29 mouse cellular contexts compared by ENCODE assay signal in the genomic region with DNA sequence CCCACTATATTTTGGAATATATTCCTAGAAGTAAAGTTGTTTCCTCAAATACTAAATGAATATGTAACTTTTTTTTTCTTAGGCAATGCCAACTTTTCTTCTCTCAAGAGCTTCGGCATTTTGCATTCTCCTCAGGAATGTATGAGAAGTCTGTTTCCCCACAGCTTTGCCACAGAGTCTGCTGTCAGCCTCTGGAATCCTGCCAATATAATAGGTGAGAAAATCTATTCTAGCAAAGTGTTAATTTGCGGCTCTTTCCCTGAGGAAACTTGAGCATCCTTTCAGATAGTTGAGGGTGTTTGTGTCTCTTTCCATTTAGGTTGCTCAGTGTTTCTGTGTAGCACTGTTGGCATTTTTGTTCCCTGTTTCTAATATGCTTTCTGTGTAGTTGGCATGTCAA.
DNase-seq lines count a peak whose midpoint lies in the region; ATAC-seq and TF ChIP-seq lines count a peak whose summit lies in the region.
"Had no signal": no experiment of that assay in that cellular context is flagged by ENCODE, and none has a peak within 500 bp of the region (broad histone marks: within the 10 kb centered on the region; RNA-seq: fewer than 3 reads in every experiment).

No protein-coding gene starts in this region.

- H3K27ac ChIP-seq in forebrain, embryonic 13.5 days, result no peak overlapping the region
- no peak overlapping the region for H3K27ac ChIP-seq in forebrain, embryonic 15.5 days (replicated peaks)
- H3K27ac ChIP-seq in hindbrain, embryonic 14.5 days, result no peak overlapping the region
- H3K27ac ChIP-seq in hindbrain, embryonic 11.5 days (ENCODE audit: low read depth, low read length), result no peak overlapping the region
- H3K27ac ChIP-seq in midbrain, embryonic 14.5 days (replicated peaks; ENCODE audit: low read depth, low read length), result no peak overlapping the region
- H3K27ac ChIP-seq in midbrain, embryonic 16.5 days (ENCODE audit: low read length), result no peak overlapping the region
- H3K27ac ChIP-seq: embryonic facial prominence, embryonic 13.5 days; forebrain, embryonic 12.5 days; heart, adult 2 months; heart, embryonic 10.5 days; heart, embryonic 13.5 days; hindbrain, embryonic 13.5 days had no signal

- no peak overlapping the region for H3K9ac ChIP-seq in forebrain, embryonic 13.5 days
- no peak overlapping the region for H3K9ac ChIP-seq in forebrain, embryonic 15.5 days (replicated peaks)
- no peak overlapping the region for H3K9ac ChIP-seq in hindbrain, embryonic 14.5 days
- no peak overlapping the region for H3K9ac ChIP-seq in hindbrain, embryonic 11.5 days (ENCODE audit: low read depth, low read length)
- H3K9ac ChIP-seq in midbrain, embryonic 14.5 days (replicated peaks; ENCODE audit: low read length), result no peak overlapping the region
- no peak overlapping the region for H3K9ac ChIP-seq in midbrain, embryonic 16.5 days (ENCODE audit: low read depth, low read length)
- H3K9ac ChIP-seq: embryonic facial prominence, embryonic 13.5 days; forebrain, embryonic 12.5 days; heart, embryonic 13.5 days; hindbrain, embryonic 13.5 days had no signal

- 31% methylated on average over 2 of the region's 2 CpGs for WGBS in forebrain, embryonic 13.5 days
- 30% methylated on average over 2 of the region's 2 CpGs for WGBS in forebrain, embryonic 15.5 days
- WGBS in hindbrain, embryonic 14.5 days, result 61% methylated on average over 2 of the region's 2 CpGs
- 77% methylated on average over 2 of the region's 2 CpGs for WGBS in hindbrain, embryonic 11.5 days
- 66% methylated on average over 2 of the region's 2 CpGs for WGBS in midbrain, embryonic 14.5 days
- WGBS in midbrain, embryonic 16.5 days, result 65% methylated on average over 2 of the region's 2 CpGs

- H3K4me1 ChIP-seq in forebrain, embryonic 13.5 days, result no peaks in the 10 kb centered on the region
- no peaks in the 10 kb centered on the region for H3K4me1 ChIP-seq in forebrain, embryonic 15.5 days
- H3K4me1 ChIP-seq in hindbrain, embryonic 14.5 days (replicated peaks; ENCODE audit: control insufficient read depth, insufficient read depth, low read length), result no peaks in the 10 kb centered on the region
- no peaks in the 10 kb centered on the region for H3K4me1 ChIP-seq in hindbrain, embryonic 11.5 days (replicated peaks; ENCODE audit: control insufficient read depth, insufficient read depth, low read length)
- no peaks in the 10 kb centered on the region for H3K4me1 ChIP-seq in midbrain, embryonic 14.5 days (ENCODE audit: control insufficient read depth, insufficient read depth, low read length)
- H3K4me1 ChIP-seq in midbrain, embryonic 16.5 days (ENCODE audit: control insufficient read depth, insufficient read depth, low read length), result no peaks in the 10 kb centered on the region
- H3K4me1 ChIP-seq: embryonic facial prominence, embryonic 13.5 days; forebrain, embryonic 12.5 days; heart, embryonic 10.5 days; heart, embryonic 13.5 days; hindbrain, embryonic 13.5 days had no signal

- H3K27me3 ChIP-seq in forebrain, embryonic 13.5 days, result no peaks in the 10 kb centered on the region
- H3K27me3 ChIP-seq in forebrain, embryonic 15.5 days, result no peaks in the 10 kb centered on the region
- no peaks in the 10 kb centered on the region for H3K27me3 ChIP-seq in hindbrain, embryonic 14.5 days (ENCODE audit: control insufficient read depth, insufficient read depth, low read length)
- H3K27me3 ChIP-seq in hindbrain, embryonic 11.5 days (ENCODE audit: control insufficient read depth, insufficient read depth, low read length), result no peaks in the 10 kb centered on the region
- no peaks in the 10 kb centered on the region for H3K27me3 ChIP-seq in midbrain, embryonic 14.5 days (ENCODE audit: control insufficient read depth, insufficient read depth, low read length)
- no peaks in the 10 kb centered on the region for H3K27me3 ChIP-seq in midbrain, embryonic 16.5 days (ENCODE audit: control insufficient read depth, insufficient read depth, low read depth, low read length)
- H3K27me3 ChIP-seq: CH12.LX; embryonic facial prominence, embryonic 13.5 days; forebrain, embryonic 12.5 days; heart, embryonic 13.5 days; hindbrain, embryonic 13.5 days; Patski had no signal

- ATAC-seq in forebrain, embryonic 13.5 days, result 0 out of 2 replicates have a peak, but pooled peaks have one; percentile 24
- ATAC-seq in forebrain, embryonic 15.5 days (replicated peaks), result no peak
- ATAC-seq in hindbrain, embryonic 14.5 days (ENCODE audit: low FRiP score), result no peak
- no peak for ATAC-seq in hindbrain, embryonic 11.5 days (ENCODE audit: low FRiP score)
- ATAC-seq in midbrain, embryonic 14.5 days (ENCODE audit: low FRiP score, low TSS enrichment), result no peak
- no peak for ATAC-seq in midbrain, embryonic 16.5 days
- ATAC-seq: intestine, postnatal 0 days; Patski had no signal

- no peaks in the 10 kb centered on the region for H3K36me3 ChIP-seq in forebrain, embryonic 13.5 days (ENCODE audit: poor library complexity, severe bottlenecking)
- no peaks in the 10 kb centered on the region for H3K36me3 ChIP-seq in forebrain, embryonic 15.5 days
- no peaks in the 10 kb centered on the region for H3K36me3 ChIP-seq in hindbrain, embryonic 14.5 days (replicated peaks; ENCODE audit: control insufficient read depth, insufficient read depth)
- no peaks in the 10 kb centered on the region for H3K36me3 ChIP-seq in hindbrain, embryonic 11.5 days (ENCODE audit: control insufficient read depth, insufficient read depth, low read length)
- no peaks in the 10 kb centered on the region for H3K36me3 ChIP-seq in midbrain, embryonic 14.5 days (ENCODE audit: control insufficient read depth, insufficient read depth, low read length)
- H3K36me3 ChIP-seq in midbrain, embryonic 16.5 days (ENCODE audit: control insufficient read depth, insufficient read depth, low read length), result no peaks in the 10 kb centered on the region
- H3K36me3 ChIP-seq: embryonic facial prominence, embryonic 13.5 days; forebrain, embryonic 12.5 days; G1E; heart, embryonic 10.5 days; heart, embryonic 13.5 days; hindbrain, embryonic 13.5 days had no signal

- H3K4me2 ChIP-seq in forebrain, embryonic 13.5 days, result no peak overlapping the region
- H3K4me2 ChIP-seq in forebrain, embryonic 15.5 days (replicated peaks), result no peak overlapping the region
- H3K4me2 ChIP-seq in hindbrain, embryonic 14.5 days (replicated peaks), result no peak overlapping the region
- no peak overlapping the region for H3K4me2 ChIP-seq in hindbrain, embryonic 11.5 days (replicated peaks; ENCODE audit: low read depth, low read length)
- H3K4me2 ChIP-seq in midbrain, embryonic 14.5 days (ENCODE audit: low read length), result no peak overlapping the region
- H3K4me2 ChIP-seq in midbrain, embryonic 16.5 days (ENCODE audit: low read length), result no peak overlapping the region
- H3K4me2 ChIP-seq: embryonic facial prominence, embryonic 13.5 days; forebrain, embryonic 12.5 days; heart, embryonic 13.5 days; hindbrain, embryonic 13.5 days had no signal

- TF ChIP-seq POLR2A in brain, embryonic 14.5 days (IDR thresholded peaks at IDR 0.05; ENCODE audit: borderline replicate concordance, extremely low read depth, insufficient read depth, insufficient read length, poor library complexity, severe bottlenecking), result no peak

- DNase-seq in hindbrain, embryonic 14.5 days (ENCODE audit: low spot score), result peak; percentile 28
- no peak for DNase-seq in hindbrain, embryonic 11.5 days (ENCODE audit: low spot score)
- peak; percentile 19 for DNase-seq in midbrain, embryonic 14.5 days
- DNase-seq in brain, embryonic 14.5 days (ENCODE audit: low read depth), result peak; percentile 78
- no peak for DNase-seq in right cerebral cortex, postnatal 10 days (ENCODE audit: low spot score in 2 of 2)
- DNase-seq: adrenal gland, postnatal 10 days; B cell, adult 2 months; cerebellum, adult 11 months; cerebellum, adult 2 months; cerebellum, adult 9-11 months; cerebellum, postnatal 25 days; gastrocnemius, postnatal 10 days; gastrocnemius, postnatal 36 days; heart, adult 2 months; heart, postnatal 14 days; heart, postnatal 4 days; kidney, adult 2 months had no signal

- H3K4me3 ChIP-seq in forebrain, embryonic 13.5 days, result no peak overlapping the region
- no peak overlapping the region for H3K4me3 ChIP-seq in forebrain, embryonic 15.5 days
- H3K4me3 ChIP-seq in hindbrain, embryonic 14.5 days (replicated peaks; ENCODE audit: low read length), result no peak overlapping the region
- no peak overlapping the region for H3K4me3 ChIP-seq in hindbrain, embryonic 11.5 days (ENCODE audit: low read depth, low read length)
- H3K4me3 ChIP-seq in midbrain, embryonic 14.5 days (replicated peaks; ENCODE audit: low read depth, low read length), result no peak overlapping the region
- no peak overlapping the region for H3K4me3 ChIP-seq in midbrain, embryonic 16.5 days (ENCODE audit: low read depth, low read length)
- H3K4me3 ChIP-seq: embryonic facial prominence, embryonic 13.5 days; forebrain, embryonic 12.5 days; heart, adult 2 months; heart, embryonic 10.5 days; heart, embryonic 13.5 days; hindbrain, embryonic 13.5 days had no signal

- H3K9me3 ChIP-seq in forebrain, embryonic 13.5 days (replicated peaks), result no peaks in the 10 kb centered on the region
- H3K9me3 ChIP-seq in forebrain, embryonic 15.5 days, result no peaks in the 10 kb centered on the region
- no peaks in the 10 kb centered on the region for H3K9me3 ChIP-seq in hindbrain, embryonic 14.5 days (ENCODE audit: control insufficient read depth, low read length)
- no peaks in the 10 kb centered on the region for H3K9me3 ChIP-seq in hindbrain, embryonic 11.5 days (ENCODE audit: control insufficient read depth, low read length)
- H3K9me3 ChIP-seq in midbrain, embryonic 14.5 days (ENCODE audit: control insufficient read depth, low read length), result no peaks in the 10 kb centered on the region
- no peaks in the 10 kb centered on the region for H3K9me3 ChIP-seq in midbrain, embryonic 16.5 days (replicated peaks; ENCODE audit: control insufficient read depth, low read length, poor library complexity, severe bottlenecking)
- H3K9me3 ChIP-seq: embryonic facial prominence, embryonic 13.5 days; forebrain, embryonic 12.5 days; heart, embryonic 10.5 days; heart, embryonic 13.5 days; hindbrain, embryonic 13.5 days had no signal

- no peak for TF ChIP-seq CTCF in brain, embryonic 14.5 days (IDR thresholded peaks at IDR 0.05; ENCODE audit: borderline replicate concordance, extremely low read depth, insufficient read depth, insufficient read length)

Comparison
In these comparisons a context has a peak if more than half of its experiments do, and no peak if none do; other contexts are left out.
1. DNase-seq: peak in hindbrain, embryonic 14.5 days (single experiment), midbrain, embryonic 14.5 days (single experiment) and brain, embryonic 14.5 days (single experiment); none in hindbrain, embryonic 11.5 days (single experiment) and right cerebral cortex, postnatal 10 days (0 of 2).